Mouse (Mus musculus): Measurements from ENCODE around the gene Zfp683. TPM values are rescaled to one million over a fixed set of nuclear protein-coding genes. Genes with fewer than 3 reads are reported as not detected.

Zfp683 gene
- polyA plus RNA-seq, 2 experiments = 0.03 TPM; not detected in 1

- DNase-seq (ENCODE audit: low read depth in 3 of 3, low spot score in 3 of 3) = peak in 1 of 3 experiments; percentile 33
- Histone ChIP-seq H3K9me3 (ENCODE audit: control insufficient read depth, low read length) (no peaks in the 10 kb centered on the region), H3K27me3 (ENCODE audit: control insufficient read depth, insufficient read depth, low read length) (no peaks in the 10 kb centered on the region; the same call in 1 of the 2 replicates), H3K4me3 (ENCODE audit: insufficient read depth in 1 of 2, low read depth in 2 of 2, low read length in 2 of 2) (no peak overlapping the region), H3K27ac (no peak overlapping the region), H3K9ac (replicated peaks) (no peak overlapping the region), H3K4me2 (ENCODE audit: low read depth) (no peak overlapping the region), H3K4me1 (replicated peaks; ENCODE audit: control insufficient read depth in 2 of 2, insufficient read depth in 2 of 2, low read length in 1 of 2) (peaks cover 0 to 10% of the 10 kb centered on the region in 2 experiments; a peak in 3 of 4 replicates), H3K36me3 (replicated peaks; ENCODE audit: control insufficient read depth, insufficient read depth, low read depth) (no peaks in the 10 kb centered on the region)
- 28% methylated on average over 8 of the region's 8 CpGs for WGBS (ENCODE audit: insufficient replicate concordance)
- peak; percentile 37; the same call in 1 of the 2 replicates for ATAC-seq (ENCODE audit: insufficient read depth)
- no peak for TF ChIP-seq CTCF (IDR thresholded peaks at IDR 0.05; ENCODE audit: low read depth)
- no peak for TF ChIP-seq EP300 (IDR thresholded peaks at IDR 0.05; ENCODE audit: low read depth)
These were observed 8.9 kb downstream of the Zfp683 start for GRCm38 (mm10) chr4:134062561-134062960.

GRCm38 (mm10) chr4:134065431-134066004, 11.9 kb downstream of the Zfp683 start:
- Histone ChIP-seq H3K4me1 (replicated peaks; ENCODE audit: control insufficient read depth in 2 of 2, insufficient read depth in 2 of 2, low read length in 1 of 2) (peaks cover 0 to 16% of the 10 kb centered on the region in 2 experiments; a peak in 3 of 4 replicates), H3K27ac (no peak overlapping the region), H3K36me3 (replicated peaks; ENCODE audit: control insufficient read depth, insufficient read depth, low read depth) (no peaks in the 10 kb centered on the region), H3K9me3 (ENCODE audit: control insufficient read depth, low read length) (no peaks in the 10 kb centered on the region), H3K4me3 (ENCODE audit: insufficient read depth in 1 of 2, low read depth in 2 of 2, low read length in 2 of 2) (no peak overlapping the region), H3K9ac (replicated peaks) (no peak overlapping the region), H3K27me3 (ENCODE audit: control insufficient read depth, insufficient read depth, low read length) (no peaks in the 10 kb centered on the region; the same call in 1 of the 2 replicates), H3K4me2 (ENCODE audit: low read depth) (no peak overlapping the region)
- no peak for ATAC-seq (ENCODE audit: insufficient read depth)
- 32% methylated on average over 23 of the region's 23 CpGs for WGBS (ENCODE audit: insufficient replicate concordance)
- DNase-seq (ENCODE audit: low read depth in 3 of 3, low spot score in 3 of 3) = no peak
- no peak for TF ChIP-seq EP300 (IDR thresholded peaks at IDR 0.05; ENCODE audit: low read depth)
- no peak for TF ChIP-seq CTCF (IDR thresholded peaks at IDR 0.05; ENCODE audit: low read depth)

DNA sequence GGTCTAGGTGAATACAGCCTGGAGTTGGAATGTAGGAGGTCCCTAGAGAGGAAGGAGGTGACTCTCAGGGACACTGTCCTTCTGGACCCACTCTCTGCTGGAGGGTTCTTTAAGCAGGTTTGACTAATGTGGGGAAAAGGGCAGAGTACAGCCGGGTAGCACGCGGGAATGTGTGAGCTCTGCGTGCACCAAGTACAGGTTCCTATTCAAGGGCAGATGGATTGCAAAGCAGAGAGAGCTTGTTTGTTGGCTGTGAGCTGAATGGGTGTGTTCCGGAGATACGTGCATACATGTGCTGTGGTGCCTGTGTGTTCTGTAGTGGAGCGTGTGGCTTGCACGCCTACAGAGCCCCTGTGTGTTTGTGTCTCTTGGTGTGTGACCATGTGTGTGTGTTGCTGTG, 13.7 kb downstream of the Zfp683 start:
- ATAC-seq (ENCODE audit: insufficient read depth) (no peak), DNase-seq (ENCODE audit: low read depth in 3 of 3, low spot score in 3 of 3) (no peak)
- WGBS (ENCODE audit: insufficient replicate concordance) = 66% methylated on average over 8 of the region's 8 CpGs
- Histone ChIP-seq H3K36me3 (replicated peaks; ENCODE audit: control insufficient read depth, insufficient read depth, low read depth) (no peaks in the 10 kb centered on the region), H3K9ac (replicated peaks) (no peak overlapping the region), H3K4me1 (replicated peaks; ENCODE audit: control insufficient read depth in 2 of 2, insufficient read depth in 2 of 2, low read length in 1 of 2) (peaks cover 0 to 8% of the 10 kb centered on the region in 2 experiments; a peak in 3 of 4 replicates), H3K27me3 (ENCODE audit: control insufficient read depth, insufficient read depth, low read length) (no peaks in the 10 kb centered on the region; the same call in 1 of the 2 replicates), H3K27ac (no peak overlapping the region), H3K9me3 (ENCODE audit: control insufficient read depth, low read length) (no peaks in the 10 kb centered on the region), H3K4me2 (ENCODE audit: low read depth) (no peak overlapping the region), H3K4me3 (ENCODE audit: insufficient read depth in 1 of 2, low read depth in 2 of 2, low read length in 2 of 2) (no peak overlapping the region)
- TF ChIP-seq CTCF (IDR thresholded peaks at IDR 0.05; ENCODE audit: low read depth) = no peak
- TF ChIP-seq EP300 (IDR thresholded peaks at IDR 0.05; ENCODE audit: low read depth) = no peak

GRCm38 (mm10) chr4:134067833-134068544, 14.4 kb downstream of the Zfp683 start:
- H3K36me3 ChIP-seq (replicated peaks; ENCODE audit: control insufficient read depth, insufficient read depth, low read depth) = no peaks in the 10 kb centered on the region
- H3K9me3 ChIP-seq (ENCODE audit: control insufficient read depth, low read length) = no peaks in the 10 kb centered on the region
- no peak for TF ChIP-seq EP300 (IDR thresholded peaks at IDR 0.05; ENCODE audit: low read depth)
- no peak for TF ChIP-seq CTCF (IDR thresholded peaks at IDR 0.05; ENCODE audit: low read depth)
- no peak overlapping the region for H3K4me2 ChIP-seq (ENCODE audit: low read depth)
- H3K27me3 ChIP-seq (ENCODE audit: control insufficient read depth, insufficient read depth, low read length) = no peaks in the 10 kb centered on the region; the same call in 1 of the 2 replicates
- no peak for DNase-seq (ENCODE audit: low read depth in 3 of 3, low spot score in 3 of 3)
- H3K9ac ChIP-seq (replicated peaks) = no peak overlapping the region
- no peak overlapping the region for H3K4me3 ChIP-seq (ENCODE audit: insufficient read depth in 1 of 2, low read depth in 2 of 2, low read length in 2 of 2)
- 61% methylated on average over 7 of the region's 7 CpGs for WGBS (ENCODE audit: insufficient replicate concordance)
- no peak for ATAC-seq (ENCODE audit: insufficient read depth)
- peaks cover 0 to 7% of the 10 kb centered on the region in 2 experiments; a peak in 2 of 4 replicates for H3K4me1 ChIP-seq (replicated peaks; ENCODE audit: control insufficient read depth in 2 of 2, insufficient read depth in 2 of 2, low read length in 1 of 2)
- no peak overlapping the region for H3K27ac ChIP-seq

All from liver, embryonic 14.5 days (tissue).